ENCODE assay signal across 22 mouse cellular contexts in genomic region chr2:147374245-147374644, GRCm38 (mm10). TPM values are rescaled to one million over a fixed set of nuclear protein-coding genes. Genes with fewer than 3 reads are reported as not detected.
A peak's percentile ranks its signal among the peaks of the same experiment; 100 is the strongest.
DNase-seq lines count a peak whose midpoint lies in the region; ATAC-seq lines count a peak whose summit lies in the region.
"Had no signal": no experiment of that assay in that cellular context is flagged by ENCODE, and none has a peak within 500 bp of the region (broad histone marks: within the 10 kb centered on the region; RNA-seq: fewer than 3 reads in every experiment).

No protein-coding gene starts in this region.

- ATAC-seq in midbrain, embryonic 11.5 days (ENCODE audit: low FRiP score), result no peak
- ATAC-seq in midbrain, embryonic 14.5 days (ENCODE audit: low FRiP score, low TSS enrichment), result no peak
- ATAC-seq: activated CD4-positive, CD25-positive, alpha-beta regulatory T cell, adult 4 months; forebrain, embryonic 14.5 days; forebrain, embryonic 16.5 days had no signal

- 0% methylated on average over 4 of the region's 4 CpGs for WGBS in midbrain, embryonic 11.5 days
- 2% methylated on average over 4 of the region's 4 CpGs for WGBS in midbrain, embryonic 14.5 days
- 2% methylated on average over 4 of the region's 4 CpGs for WGBS in limb, embryonic 10.5 days

- no peak overlapping the region for H3K9ac ChIP-seq in midbrain, embryonic 11.5 days (ENCODE audit: low read length)
- no peak overlapping the region for H3K9ac ChIP-seq in midbrain, embryonic 14.5 days (replicated peaks; ENCODE audit: low read length)
- H3K9ac ChIP-seq: embryonic facial prominence, embryonic 15.5 days; forebrain, embryonic 12.5 days had no signal

- no peak overlapping the region for H3K27ac ChIP-seq in midbrain, embryonic 11.5 days (ENCODE audit: low read depth, low read length)
- no peak overlapping the region for H3K27ac ChIP-seq in midbrain, embryonic 14.5 days (replicated peaks; ENCODE audit: low read depth, low read length)
- no peak overlapping the region for H3K27ac ChIP-seq in limb, embryonic 10.5 days
- H3K27ac ChIP-seq: embryonic facial prominence, embryonic 13.5 days; embryonic facial prominence, embryonic 15.5 days; forebrain, embryonic 10.5 days; forebrain, embryonic 12.5 days had no signal

- H3K4me1 ChIP-seq in midbrain, embryonic 11.5 days (ENCODE audit: control insufficient read depth, insufficient read depth, low read length), result peaks cover 5% of the 10 kb centered on the region; the same call in 1 of the 2 replicates
- H3K4me1 ChIP-seq in midbrain, embryonic 14.5 days (ENCODE audit: control insufficient read depth, insufficient read depth, low read length), result no peaks in the 10 kb centered on the region
- H3K4me1 ChIP-seq in limb, embryonic 10.5 days, result peaks cover 14% of the 10 kb centered on the region

- peak; percentile 90 for DNase-seq in midbrain, embryonic 11.5 days (ENCODE audit: low spot score, missing footprints)
- no peak for DNase-seq in midbrain, embryonic 14.5 days
- peak; percentile 6 for DNase-seq in retina, postnatal 1 day
- DNase-seq in retina, embryonic 14.5 days (ENCODE audit: low spot score), result no peak
- peak; percentile 30 for DNase-seq in limb, embryonic 10.5 days (ENCODE audit: low spot score)
- DNase-seq in cerebellum, postnatal 4 days (ENCODE audit: low spot score in 2 of 2), result no peak
- DNase-seq: adrenal gland, adult 8-10 months; adrenal gland, postnatal 14 days; adrenal gland, postnatal 36 days; cerebellum, adult 11-12 months; cerebellum, adult 2 months; cerebellum, adult 9-10 months; cerebellum, postnatal 25 days had no signal

- no peak overlapping the region for H3K4me3 ChIP-seq in midbrain, embryonic 11.5 days (ENCODE audit: low read depth, low read length)
- H3K4me3 ChIP-seq in midbrain, embryonic 14.5 days (replicated peaks; ENCODE audit: low read depth, low read length), result no peak overlapping the region
- no peak overlapping the region for H3K4me3 ChIP-seq in limb, embryonic 10.5 days
- H3K4me3 ChIP-seq: embryonic facial prominence, embryonic 13.5 days; embryonic facial prominence, embryonic 15.5 days; erythroblast, embryonic 14.5 days; forebrain, embryonic 12.5 days had no signal

- peaks cover 89% of the 10 kb centered on the region for H3K27me3 ChIP-seq in midbrain, embryonic 11.5 days (ENCODE audit: control insufficient read depth, insufficient read depth, low read length)
- peaks cover 94% of the 10 kb centered on the region for H3K27me3 ChIP-seq in midbrain, embryonic 14.5 days (ENCODE audit: control insufficient read depth, insufficient read depth, low read length)
- H3K27me3 ChIP-seq in limb, embryonic 10.5 days (ENCODE audit: low read depth, poor library complexity, severe bottlenecking), result peaks cover 94% of the 10 kb centered on the region

- no peaks in the 10 kb centered on the region for H3K36me3 ChIP-seq in midbrain, embryonic 11.5 days (ENCODE audit: control insufficient read depth, insufficient read depth, low read length)
- H3K36me3 ChIP-seq in midbrain, embryonic 14.5 days (ENCODE audit: control insufficient read depth, insufficient read depth, low read length), result no peaks in the 10 kb centered on the region
- H3K36me3 ChIP-seq in limb, embryonic 10.5 days, result no peaks in the 10 kb centered on the region
- H3K36me3 ChIP-seq: embryonic facial prominence, embryonic 13.5 days; embryonic facial prominence, embryonic 15.5 days; forebrain, embryonic 10.5 days; forebrain, embryonic 12.5 days had no signal

- H3K9me3 ChIP-seq in midbrain, embryonic 11.5 days (ENCODE audit: control insufficient read depth, low read length), result no peaks in the 10 kb centered on the region
- no peaks in the 10 kb centered on the region for H3K9me3 ChIP-seq in midbrain, embryonic 14.5 days (ENCODE audit: control insufficient read depth, low read length)
- no peaks in the 10 kb centered on the region for H3K9me3 ChIP-seq in limb, embryonic 10.5 days (replicated peaks)
- H3K9me3 ChIP-seq: embryonic facial prominence, embryonic 13.5 days; embryonic facial prominence, embryonic 15.5 days; forebrain, embryonic 10.5 days; forebrain, embryonic 12.5 days had no signal

- no peak overlapping the region for H3K4me2 ChIP-seq in midbrain, embryonic 11.5 days
- no peak overlapping the region for H3K4me2 ChIP-seq in midbrain, embryonic 14.5 days (ENCODE audit: low read length)
- H3K4me2 ChIP-seq: embryonic facial prominence, embryonic 15.5 days; forebrain, embryonic 12.5 days had no signal

RNA-seq across cellular contexts. Expression of gene Pax1, which starts 12.5 kb away (rescaled TPM):
- 0.10 and 0.33 TPM in 2 replicates for polyA plus RNA-seq in midbrain, embryonic 11.5 days (2014; fragmentation: Nextera tagmentation; extraction: Ambion mirVana)
- not detected in 2 replicates for polyA plus RNA-seq in midbrain, embryonic 14.5 days (2014; fragmentation: Nextera tagmentation; extraction: Ambion mirVana)
- polyA plus RNA-seq in limb, embryonic 10.5 days (2016; fragmentation: Nextera tagmentation; extraction: Ambion mirVana), result 2.5 and 10.8 TPM in 2 replicates
- polyA plus RNA-seq: activated CD4-positive, CD25-positive, alpha-beta regulatory T cell, adult 4 months; C2C12; erythroblast, embryonic 14.5 days; forebrain, embryonic 14.5 days; forebrain, embryonic 16.5 days had no signal

Comparison
In these comparisons a context has a peak if more than half of its experiments do, and no peak if none do; other contexts are left out.
1. DNase-seq: peak in midbrain, embryonic 11.5 days (single experiment), retina, postnatal 1 day (single experiment) and limb, embryonic 10.5 days (single experiment); none in midbrain, embryonic 14.5 days (single experiment), retina, embryonic 14.5 days (single experiment) and cerebellum, postnatal 4 days (0 of 2).